Mouse (Mus musculus) CH12.LX (cell line): ENCODE measurements around the gene Arfip1.

Source experiments
- BHLHE40 ChIP-seq: IDR thresholded peaks from 2 replicates; pipeline ENCODE4 v1.6.1; 2011; ENCODE audit warnings: mild to moderate bottlenecking, low read depth, low read length, improper control_type of control experiment
- E2F4 ChIP-seq: IDR thresholded peaks from 2 replicates; pipeline ENCODE4 v1.6.1; 2011; ENCODE audit warnings: low read depth, low read length, improper control_type of control experiment; ENCODE audit not compliant: insufficient replicate concordance
- TCF12 ChIP-seq: IDR thresholded peaks from 2 replicates; pipeline ENCODE4 v1.6.1; 2014; ENCODE audit warnings: low read depth, mild to moderate bottlenecking, inconsistent platforms, low read length, improper control_type of control experiment
- ZKSCAN1 ChIP-seq: IDR thresholded peaks from 2 replicates; pipeline ENCODE4 v1.6.1; 2012; ENCODE audit warnings: low read depth, inconsistent platforms, low read length, improper control_type of control experiment, borderline replicate concordance

GRCm38 (mm10) chr3:84477498-84477897 lies 104.9 kb downstream of the Arfip1 start:
- TF ChIP-seq ZKSCAN1 (no peak), TCF12 (no peak), E2F4 (no peak), BHLHE40 (no peak)
